Mouse (Mus musculus) olfactory bulb, adult 2 months (tissue): Measurements from ENCODE around the gene Fbxl13.

ENCODE experiments used
- CTCF ChIP-seq: fragments of 200-500 bp; IDR thresholded peaks from 2 replicates; pipeline ENCODE4 v1.5.1; 2012; ENCODE audit warnings: low read depth, mild to moderate bottlenecking, low read length, moderate library complexity; ENCODE audit not compliant: insufficient read depth
- POLR2A ChIP-seq: fragments of 200-500 bp; IDR thresholded peaks from 2 replicates; pipeline ENCODE4 v1.6.1; 2012; ENCODE audit warnings: mild to moderate bottlenecking, low read depth, low read length, moderate library complexity; ENCODE audit not compliant: insufficient read depth

GRCm38 (mm10) chr5:21489135-21489534 is 156.3 kb downstream of the Fbxl13 start:
- no peak for TF ChIP-seq CTCF
- TF ChIP-seq POLR2A, result no peak
